Mouse (Mus musculus) neural tube, embryonic 13.5 days (tissue): ENCODE results near the gene Kidins220. TPM values are rescaled to one million over a fixed set of nuclear protein-coding genes. Genes with fewer than 3 reads are reported as not detected.

Experiments
- ATAC-seq: fragments of 200-750 bp; cut with Nextera tagmentation; 2 replicates; pipeline ENCODE4 v1.8.0; 2017; ENCODE audit warnings: low read depth, mild to moderate bottlenecking, moderate TSS enrichment, moderate library complexity
- H3K27ac ChIP-seq: fragments of 300-500 bp; sonication (generic); replicated peaks from 2 replicates; pipeline ENCODE4 v1.5.1; 2015; ENCODE audit warnings: moderate library complexity, mild to moderate bottlenecking, inconsistent platforms
- H3K27me3 ChIP-seq: fragments of 300-500 bp; sonication (generic); 2 replicates; pipeline ENCODE4 v1.6.1; 2015; ENCODE audit warnings: mild to moderate bottlenecking, inconsistent platforms
- H3K36me3 ChIP-seq: fragments of 300-500 bp; sonication (generic); 2 replicates; pipeline ENCODE4 v1.6.1; 2015; ENCODE audit warnings: mild to moderate bottlenecking, inconsistent platforms
- H3K4me1 ChIP-seq: fragments of 300-500 bp; sonication (generic); replicated peaks from 2 replicates; pipeline ENCODE4 v1.6.1; 2015; ENCODE audit warnings: inconsistent platforms
- H3K4me2 ChIP-seq: fragments of 300-500 bp; sonication (generic); 2 replicates; pipeline ENCODE4 v1.6.1; 2015; ENCODE audit warnings: inconsistent platforms, mild to moderate bottlenecking, moderate library complexity
- H3K4me3 ChIP-seq: fragments of 300-500 bp; sonication (generic); 2 replicates; pipeline ENCODE4 v1.5.1; 2015; ENCODE audit warnings: mild to moderate bottlenecking, inconsistent platforms
- H3K9ac ChIP-seq: fragments of 300-500 bp; sonication (generic); 2 replicates; pipeline ENCODE4 v1.6.1; 2015; ENCODE audit warnings: moderate library complexity, mild to moderate bottlenecking, inconsistent platforms
- H3K9me3 ChIP-seq: fragments of 300-500 bp; sonication (generic); 2 replicates; pipeline ENCODE4 v1.6.1; 2016; ENCODE audit warnings: inconsistent platforms
- WGBS: fragments of 180-500 bp; shearing (Covaris S2); methylation state at CpG from one replicate; pipeline ENCODE4 v1.1.7; 2015; 5-methylcytosine and 5-hydroxymethylcytosine counted together
- polyA plus RNA-seq: library from polyadenylated mRNA; unstranded; fragments of >200 nt; fragmentation: Nextera tagmentation; extraction: Ambion mirVana; gene quantifications from 2 replicates; pipeline ENCODE4 v1.2.1, GENCODE M21; 2015

Kidins220 gene
- polyA plus RNA-seq, 1 experiment from 2014 or later: 108 TPM

GRCm38 (mm10) chr12:24943427-24943826 lies 31.3 kb upstream of the Kidins220 start:
- no peak overlapping the region for H3K9ac ChIP-seq
- no peak overlapping the region for H3K4me2 ChIP-seq
- H3K27me3 ChIP-seq: no peaks in the 10 kb centered on the region
- H3K9me3 ChIP-seq: no peaks in the 10 kb centered on the region
- ATAC-seq: no peak
- no peak overlapping the region for H3K4me3 ChIP-seq
- 90% methylated on average over 4 of the region's 4 CpGs for WGBS
- no peak overlapping the region for H3K27ac ChIP-seq
- H3K36me3 ChIP-seq: peaks cover 69% of the 10 kb centered on the region
- no peaks in the 10 kb centered on the region for H3K4me1 ChIP-seq

GRCm38 (mm10) chr12:24944597-24944996 lies 30.1 kb upstream of the Kidins220 start:
- WGBS: 94% methylated on average over 7 of the region's 7 CpGs
- ATAC-seq: no peak

DNA sequence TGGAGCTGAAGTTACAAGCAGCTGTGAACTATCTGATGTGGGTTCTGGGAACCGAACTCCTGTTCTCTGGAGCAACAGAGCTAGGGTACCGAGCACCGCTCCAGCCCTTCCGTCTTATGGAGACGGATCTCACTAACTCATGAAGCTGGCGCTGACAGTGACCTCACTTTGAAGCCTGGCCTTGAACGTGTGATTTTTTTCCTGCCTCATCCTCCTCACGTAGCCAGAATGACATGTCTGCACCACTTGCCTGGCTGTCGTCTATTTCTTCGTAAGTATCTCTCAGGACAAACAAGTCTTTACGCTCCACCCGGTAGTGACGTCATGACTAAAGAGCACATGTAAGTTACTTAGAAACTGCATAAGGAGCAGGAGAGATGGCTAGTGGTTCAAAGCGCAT lies 27.7 kb upstream of the Kidins220 start:
- Histone ChIP-seq H3K4me1 (no peaks in the 10 kb centered on the region), H3K27me3 (no peaks in the 10 kb centered on the region), H3K27ac (no peak overlapping the region), H3K4me2 (no peak overlapping the region), H3K4me3 (no peak overlapping the region), H3K9ac (no peak overlapping the region), H3K36me3 (peaks cover 68% of the 10 kb centered on the region), H3K9me3 (no peaks in the 10 kb centered on the region)
- ATAC-seq: no peak
- WGBS: 95% methylated on average over 14 of the region's 14 CpGs

More at GRCm38 (mm10) chr12:24944597-24944996, 30.1 kb upstream of the Kidins220 start:
- Histone ChIP-seq H3K27me3 (no peaks in the 10 kb centered on the region), H3K9me3 (no peaks in the 10 kb centered on the region), H3K4me3 (no peak overlapping the region), H3K4me1 (no peaks in the 10 kb centered on the region), H3K36me3 (peaks cover 69% of the 10 kb centered on the region), H3K4me2 (no peak overlapping the region), H3K9ac (no peak overlapping the region), H3K27ac (no peak overlapping the region)

DNA sequence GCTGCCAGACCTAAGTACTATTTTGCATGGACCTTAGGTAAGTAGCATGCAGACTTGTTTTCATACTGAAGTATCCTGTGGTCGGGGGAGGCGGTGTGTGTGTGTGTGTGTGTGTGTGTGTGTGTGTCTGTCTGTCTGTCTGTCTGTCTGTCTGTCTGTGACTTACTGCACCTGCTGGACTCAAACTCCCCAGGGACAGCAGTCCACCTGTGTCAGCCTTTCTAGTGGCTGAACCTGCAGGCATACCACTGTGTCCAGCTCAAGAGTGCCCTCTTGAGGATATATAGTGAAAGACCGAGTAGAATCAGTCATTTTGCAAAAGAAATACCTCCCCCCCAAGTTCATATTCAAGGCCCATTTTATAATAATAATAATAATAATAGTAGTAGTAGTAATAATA lies 26.4 kb upstream of the Kidins220 start:
- H3K27me3 ChIP-seq: no peaks in the 10 kb centered on the region
- peaks cover 63% of the 10 kb centered on the region for H3K36me3 ChIP-seq
- ATAC-seq: no peak
- no peak overlapping the region for H3K27ac ChIP-seq
- H3K9me3 ChIP-seq: no peaks in the 10 kb centered on the region
- H3K9ac ChIP-seq: no peak overlapping the region
- no peaks in the 10 kb centered on the region for H3K4me1 ChIP-seq
- 58% methylated on average over 3 of the region's 3 CpGs for WGBS
- H3K4me3 ChIP-seq: no peak overlapping the region
- no peak overlapping the region for H3K4me2 ChIP-seq

DNA sequence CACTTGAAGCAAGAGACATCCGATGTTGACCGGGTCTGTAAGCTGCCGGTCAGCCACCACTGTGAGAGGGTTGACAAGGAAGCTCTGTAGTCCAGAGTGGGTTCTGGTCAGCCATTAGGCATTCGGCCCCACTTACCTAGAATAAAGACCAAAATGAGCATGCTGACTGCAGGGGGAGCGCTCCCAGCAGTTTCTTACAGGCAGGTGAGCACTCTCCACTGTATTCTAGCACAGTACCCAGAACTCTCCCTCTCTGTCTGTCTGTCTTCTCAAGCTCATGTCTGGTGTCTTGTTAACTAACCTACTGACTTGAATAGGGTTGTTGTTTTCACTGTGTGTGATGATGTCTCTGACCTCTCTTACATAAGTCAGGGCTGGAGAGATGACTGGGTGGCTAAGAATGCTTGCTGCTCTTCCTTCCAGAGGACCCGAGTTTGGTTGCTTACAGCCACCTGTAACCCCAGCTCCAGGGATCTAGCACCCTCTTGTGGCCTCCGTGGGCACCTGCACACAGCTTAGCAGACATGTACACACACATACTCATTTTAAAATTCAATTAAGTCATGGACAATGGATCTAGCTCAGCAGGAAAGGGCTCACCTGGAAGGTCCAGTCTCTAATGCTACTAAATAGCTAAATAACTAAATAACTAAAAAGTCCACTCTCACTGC lies 24.2 kb upstream of the Kidins220 start:
- H3K4me2 ChIP-seq: no peak overlapping the region
- no peaks in the 10 kb centered on the region for H3K27me3 ChIP-seq
- 88% methylated on average over 7 of the region's 7 CpGs for WGBS
- no peaks in the 10 kb centered on the region for H3K4me1 ChIP-seq
- ATAC-seq: no peak
- no peaks in the 10 kb centered on the region for H3K9me3 ChIP-seq
- H3K4me3 ChIP-seq: no peak overlapping the region
- H3K9ac ChIP-seq: no peak overlapping the region
- peaks cover 70% of the 10 kb centered on the region for H3K36me3 ChIP-seq
- H3K27ac ChIP-seq: no peak overlapping the region

DNA sequence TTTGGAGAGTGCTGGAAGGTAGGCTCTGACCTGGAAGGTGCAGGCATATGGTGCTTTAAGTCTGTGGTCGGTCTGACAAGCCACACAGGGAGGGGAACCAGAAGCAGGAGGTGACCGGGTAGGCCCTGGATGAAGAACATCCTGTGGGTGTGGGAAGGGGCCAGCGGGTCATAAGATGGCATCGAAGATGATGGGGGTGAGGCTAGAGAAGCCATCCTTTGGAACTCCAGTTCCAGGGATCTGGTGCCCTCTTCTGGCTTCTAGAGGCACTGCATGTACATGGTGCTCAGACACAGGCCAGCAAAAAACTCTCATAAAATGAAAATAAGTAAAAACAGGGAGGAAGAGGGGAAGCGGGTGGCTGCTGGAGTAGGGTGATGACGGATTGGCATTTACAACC lies 22.6 kb upstream of the Kidins220 start:
- H3K27ac ChIP-seq: no peak overlapping the region
- H3K4me1 ChIP-seq: no peaks in the 10 kb centered on the region
- H3K36me3 ChIP-seq: peaks cover 75% of the 10 kb centered on the region
- no peak overlapping the region for H3K4me3 ChIP-seq
- 62% methylated on average over 6 of the region's 6 CpGs for WGBS
- peak; percentile 63 for ATAC-seq
- H3K4me2 ChIP-seq: no peak overlapping the region
- H3K27me3 ChIP-seq: no peaks in the 10 kb centered on the region
- no peak overlapping the region for H3K9ac ChIP-seq
- H3K9me3 ChIP-seq: no peaks in the 10 kb centered on the region

- H3K4me1 ChIP-seq: no peaks in the 10 kb centered on the region
- ATAC-seq: no peak
- H3K27me3 ChIP-seq: no peaks in the 10 kb centered on the region
- no peak overlapping the region for H3K9ac ChIP-seq
- 89% methylated on average over 9 of the region's 9 CpGs for WGBS
- no peaks in the 10 kb centered on the region for H3K9me3 ChIP-seq
- H3K4me2 ChIP-seq: no peak overlapping the region
- no peak overlapping the region for H3K4me3 ChIP-seq
- no peak overlapping the region for H3K27ac ChIP-seq
- H3K36me3 ChIP-seq: peaks cover 86% of the 10 kb centered on the region
Measured at GRCm38 (mm10) chr12:24955137-24955536, 19.6 kb upstream of the Kidins220 start.

- no peak overlapping the region for H3K9ac ChIP-seq
- 89% methylated on average over 3 of the region's 3 CpGs for WGBS
- H3K9me3 ChIP-seq: no peaks in the 10 kb centered on the region
- H3K4me2 ChIP-seq: no peak overlapping the region
- no peaks in the 10 kb centered on the region for H3K4me1 ChIP-seq
- no peak overlapping the region for H3K27ac ChIP-seq
- H3K27me3 ChIP-seq: no peaks in the 10 kb centered on the region
- H3K4me3 ChIP-seq: no peak overlapping the region
- no peak for ATAC-seq
- peaks cover 63% of the 10 kb centered on the region for H3K36me3 ChIP-seq
Measured at GRCm38 (mm10) chr12:24958526-24958925, 16.2 kb upstream of the Kidins220 start.

DNA sequence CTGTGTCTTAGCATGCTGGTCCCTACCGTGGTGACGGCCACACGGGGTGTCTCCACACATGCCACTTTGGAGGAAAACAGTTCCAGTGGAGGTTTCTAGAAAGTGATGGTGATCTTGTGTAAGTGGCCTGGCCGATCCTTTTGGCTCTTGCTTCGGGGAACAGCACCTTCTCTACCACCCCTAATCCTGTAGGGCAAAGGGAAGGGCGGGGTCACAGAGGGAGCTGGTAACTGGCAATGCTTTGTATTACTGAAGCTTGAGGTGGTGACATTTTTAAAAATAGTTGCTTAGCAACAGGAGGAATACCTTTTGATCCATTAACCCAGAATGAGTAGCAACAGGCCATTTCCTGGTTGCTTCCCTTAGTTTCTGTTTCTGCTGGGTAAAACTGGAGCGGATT lies 12.9 kb upstream of the Kidins220 start:
- Histone ChIP-seq H3K4me2 (no peak overlapping the region), H3K4me1 (no peaks in the 10 kb centered on the region), H3K9me3 (peaks cover 5% of the 10 kb centered on the region; the same call in 1 of the 2 replicates), H3K9ac (no peak overlapping the region), H3K36me3 (peaks cover 35% of the 10 kb centered on the region), H3K4me3 (no peak overlapping the region), H3K27me3 (no peaks in the 10 kb centered on the region), H3K27ac (no peak overlapping the region)
- ATAC-seq: no peak
- WGBS: 88% methylated on average over 7 of the region's 7 CpGs

DNA sequence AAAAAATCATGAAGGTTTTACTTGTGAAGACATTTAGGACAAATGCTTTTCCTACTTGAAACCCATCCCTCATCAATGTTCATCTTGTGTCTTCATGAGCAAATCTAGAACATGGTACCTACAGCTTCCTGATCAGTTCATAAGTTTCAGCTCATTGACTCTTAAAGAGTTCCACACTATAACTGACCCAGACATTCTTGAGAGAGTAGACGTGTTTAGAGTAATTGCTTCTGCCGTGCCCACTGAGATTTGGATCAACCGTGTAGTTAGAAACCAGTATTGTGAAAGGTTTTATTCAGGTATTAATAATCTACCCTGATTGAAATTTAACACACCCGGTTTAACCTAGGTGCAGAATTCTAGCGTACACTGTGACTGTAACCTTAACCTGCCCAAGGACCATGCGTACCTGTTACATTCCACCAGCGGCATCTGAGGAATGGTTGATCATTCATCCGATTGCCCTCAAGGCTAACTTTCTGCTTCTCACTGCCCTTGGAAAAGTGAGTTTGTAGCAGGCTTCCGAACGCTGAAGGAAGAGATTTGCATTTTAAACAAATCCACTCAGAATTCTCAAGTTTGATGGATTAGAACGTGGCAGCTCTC lies 12.3 kb upstream of the Kidins220 start:
- peaks cover 5% of the 10 kb centered on the region; the same call in 1 of the 2 replicates for H3K9me3 ChIP-seq
- no peak for ATAC-seq
- no peaks in the 10 kb centered on the region for H3K4me1 ChIP-seq
- no peak overlapping the region for H3K4me2 ChIP-seq
- 84% methylated on average over 11 of the region's 11 CpGs for WGBS
- no peak overlapping the region for H3K4me3 ChIP-seq
- H3K27ac ChIP-seq: no peak overlapping the region
- H3K27me3 ChIP-seq: no peaks in the 10 kb centered on the region
- H3K9ac ChIP-seq: no peak overlapping the region
- peaks cover 30% of the 10 kb centered on the region for H3K36me3 ChIP-seq

- H3K27ac ChIP-seq: no peak overlapping the region
Measured at GRCm38 (mm10) chr12:24963393-24964022, 11.2 kb upstream of the Kidins220 start.

GRCm38 (mm10) chr12:24965406-24965805 lies 9.3 kb upstream of the Kidins220 start:
- Histone ChIP-seq H3K27me3 (no peaks in the 10 kb centered on the region), H3K36me3 (0 out of 2 replicates have a peak, but pooled peaks cover 4% of the 10 kb centered on the region), H3K4me3 (no peak overlapping the region), H3K9me3 (peaks cover 5% of the 10 kb centered on the region; the same call in 1 of the 2 replicates), H3K4me1 (no peaks in the 10 kb centered on the region), H3K9ac (no peak overlapping the region), H3K27ac (no peak overlapping the region), H3K4me2 (no peak overlapping the region)
- no peak for ATAC-seq
- WGBS: 72% methylated on average over 6 of the region's 6 CpGs

More at GRCm38 (mm10) chr12:24963393-24964022, 11.2 kb upstream of the Kidins220 start:
- Histone ChIP-seq H3K4me2 (no peak overlapping the region), H3K4me3 (no peak overlapping the region), H3K9ac (no peak overlapping the region), H3K9me3 (peaks cover 5% of the 10 kb centered on the region; the same call in 1 of the 2 replicates), H3K4me1 (no peaks in the 10 kb centered on the region), H3K27me3 (no peaks in the 10 kb centered on the region), H3K36me3 (peaks cover 20% of the 10 kb centered on the region)
- ATAC-seq: no peak
- whole genome bisulfite sequencing: 80% methylated on average over 13 of the region's 13 CpGs
